Mouse (Mus musculus): ENCODE measurements at regions not wholly inside any gene's neighbourhood (a gene's known extent, or its start where the extent isn't known, plus 50 kb on each side); places are given as distances from the start of the nearest gene placed in this dataset.
A peak's percentile ranks its signal among the peaks of the same experiment; 100 is the strongest.
"Not testable (repeated sequence)": the region's sequence is repeated elsewhere in the genome, so short reads cannot be mapped to it uniquely, and the experiment has no call there.

GRCm38 (mm10) chr4:9724801-9725200 is 1149.5 kb upstream of the 2610301B20Rik start:
- DNase-seq (ENCODE audit: low read depth, low spot score): not testable (repeated sequence)

DNA sequence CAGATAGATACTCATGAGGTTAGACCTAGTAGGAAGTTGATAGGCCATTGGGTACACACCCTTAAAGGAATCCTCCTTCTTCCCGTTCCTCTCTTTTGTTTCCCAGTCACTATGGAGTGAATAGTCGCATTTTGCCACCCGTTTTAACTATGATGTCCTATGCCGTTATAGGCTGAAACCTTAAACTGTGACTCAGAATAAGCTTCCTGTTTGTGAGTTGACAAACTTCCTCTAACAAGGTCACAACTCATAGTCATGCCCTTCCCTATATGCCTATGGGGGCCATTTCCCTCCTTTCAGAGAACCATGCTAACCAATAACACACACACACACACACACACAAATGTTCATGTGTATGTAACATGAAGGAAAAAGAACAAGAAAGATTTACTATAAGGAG is 1136.6 kb upstream of the 2610301B20Rik start:
- no peak for DNase-seq (ENCODE audit: low read depth, low spot score)

- no peak for DNase-seq (ENCODE audit: low read depth, low spot score)
Observed at GRCm38 (mm10) chr4:9747411-9747938, 1126.8 kb upstream of the 2610301B20Rik start.

GRCm38 (mm10) chr4:9748110-9748509 is 1126.2 kb upstream of the 2610301B20Rik start:
- no peak for DNase-seq (ENCODE audit: low read depth, low spot score)

GRCm38 (mm10) chr4:9749877-9750276 is 1124.4 kb upstream of the 2610301B20Rik start:
- no peak for DNase-seq (ENCODE audit: low read depth, low spot score)

DNA sequence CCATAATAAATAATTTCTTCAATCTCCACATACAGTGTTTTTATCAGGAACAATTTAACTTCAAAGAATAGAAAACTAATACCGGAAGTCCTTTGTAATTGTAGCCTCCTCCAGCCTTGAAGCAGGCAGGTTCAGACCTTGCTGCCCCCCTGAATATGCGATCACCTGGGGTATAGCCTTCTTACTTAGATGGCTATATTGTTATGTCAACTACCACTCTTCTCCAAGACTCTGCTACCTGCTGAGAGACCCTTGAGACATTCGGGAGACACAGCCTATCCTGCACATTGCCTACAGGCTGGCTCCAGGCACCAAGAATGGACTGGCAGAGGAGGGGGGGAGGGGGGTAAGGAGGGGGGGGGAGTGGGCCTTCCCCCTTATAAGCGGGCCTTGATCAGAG is 1123.9 kb upstream of the 2610301B20Rik start:
- DNase-seq (ENCODE audit: low read depth, low spot score): no peak

- DNase-seq (ENCODE audit: low read depth, low spot score): peak; percentile 9
Observed at GRCm38 (mm10) chr4:9763321-9763720, 1111.0 kb upstream of the 2610301B20Rik start.

- DNase-seq (ENCODE audit: low read depth, low spot score): peak; percentile 16
Observed at GRCm38 (mm10) chr4:9769633-9770205, 1104.6 kb upstream of the 2610301B20Rik start.

- DNase-seq (ENCODE audit: low read depth, low spot score): peak; percentile 31
Observed at GRCm38 (mm10) chr4:9770372-9771102, 1103.8 kb upstream of the 2610301B20Rik start.

DNA sequence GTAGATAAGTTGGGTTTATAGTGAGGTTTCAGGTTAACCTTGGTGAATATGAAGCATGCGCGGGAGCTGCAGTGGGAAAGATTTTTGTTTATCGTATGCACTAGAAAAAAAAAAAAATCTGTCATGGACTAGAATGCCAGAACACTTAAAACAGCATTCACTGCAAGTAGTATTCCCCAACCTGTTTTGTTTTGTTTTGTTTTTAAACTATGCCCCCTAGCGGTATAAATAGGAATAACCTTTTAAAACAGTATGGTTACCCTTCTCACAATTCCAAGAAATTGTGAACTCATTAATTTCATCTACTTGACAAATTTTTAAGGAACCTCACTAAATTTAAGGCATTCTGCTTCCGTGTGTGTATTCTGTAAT is 1103.2 kb upstream of the 2610301B20Rik start:
- peak; percentile 55 for DNase-seq (ENCODE audit: low read depth, low spot score)

DNA sequence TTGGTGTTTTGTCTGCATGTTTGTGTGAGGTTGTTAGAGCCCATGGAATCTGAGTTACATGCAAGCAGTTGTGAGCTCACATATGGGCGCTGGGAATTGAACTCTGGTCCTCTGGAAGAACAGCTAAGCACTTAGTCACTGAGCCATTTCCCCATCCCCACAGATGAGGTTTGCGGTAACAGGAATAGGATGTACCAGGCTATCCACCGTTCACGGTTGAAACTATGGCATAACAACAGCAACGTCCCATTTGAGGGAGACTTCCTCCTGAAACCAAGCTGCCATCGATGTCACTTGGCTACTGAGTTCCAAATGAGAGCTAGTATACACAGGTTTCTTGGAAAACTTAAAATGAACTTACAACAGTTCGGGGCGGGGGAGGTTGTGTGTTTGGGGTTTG is 1095.9 kb upstream of the 2610301B20Rik start:
- DNase-seq (ENCODE audit: low read depth, low spot score): no peak

- no peak for DNase-seq (ENCODE audit: low read depth, low spot score)
Observed at GRCm38 (mm10) chr4:9779594-9779993, 1094.7 kb upstream of the 2610301B20Rik start.

DNA sequence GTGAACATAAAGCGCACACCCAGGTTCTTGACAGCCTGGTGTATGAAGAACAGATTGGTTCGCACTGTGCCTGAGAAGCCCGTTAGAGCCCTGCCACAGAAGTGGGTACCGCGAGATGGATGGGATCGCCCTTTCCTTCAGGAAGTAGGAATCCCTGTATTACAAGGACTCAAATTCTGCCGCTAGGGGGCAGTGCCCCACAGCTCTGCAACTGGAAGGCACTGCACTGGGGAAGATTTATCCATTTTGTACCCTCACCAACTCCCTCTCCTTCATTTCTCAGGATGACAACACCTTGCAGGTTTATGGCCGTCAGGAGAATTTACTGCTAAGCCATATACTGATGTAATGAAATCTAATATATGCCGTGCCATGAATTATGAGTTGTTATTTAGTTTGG is 1094.1 kb upstream of the 2610301B20Rik start:
- peak; percentile 23 for DNase-seq (ENCODE audit: low read depth, low spot score)

- no peak for DNase-seq (ENCODE audit: low read depth, low spot score)
Observed at GRCm38 (mm10) chr4:9781318-9781717, 1093.0 kb upstream of the 2610301B20Rik start.

- DNase-seq (ENCODE audit: low read depth, low spot score): no peak
Observed at GRCm38 (mm10) chr4:9787795-9788365, 1086.4 kb upstream of the 2610301B20Rik start.

GRCm38 (mm10) chr4:9790478-9790877 is 1083.8 kb upstream of the 2610301B20Rik start:
- no peak for DNase-seq (ENCODE audit: low read depth, low spot score)
